Mouse (Mus musculus): ENCODE data around the gene Fam78b. TPM values are rescaled to one million over a fixed set of nuclear protein-coding genes. Genes with fewer than 3 reads are reported as not detected.

Fam78b gene
- polyA plus RNA-seq, 1 experiment, result 2.9 TPM

DNA sequence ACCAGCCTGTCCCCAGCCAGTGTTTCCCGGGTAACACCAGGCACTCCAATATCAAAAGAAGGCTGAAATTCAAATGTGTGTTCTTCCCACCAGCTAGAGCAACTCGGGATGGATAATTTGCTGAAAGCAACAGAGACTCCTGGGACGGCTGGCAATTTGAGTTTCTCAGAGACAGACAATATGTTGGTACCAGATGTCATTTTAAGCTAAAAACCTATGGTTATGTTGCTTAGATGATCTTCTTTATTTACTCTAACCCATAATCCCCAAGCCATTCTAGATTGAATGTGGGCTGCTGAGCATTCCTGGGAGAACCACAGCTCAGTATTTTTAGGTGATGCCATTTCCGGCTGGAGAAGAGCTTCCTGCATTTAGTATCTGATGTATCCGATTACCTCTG lies 56.3 kb downstream of the Fam78b start:
- no peak for TF ChIP-seq POLR2A (IDR thresholded peaks at IDR 0.05; ENCODE audit: borderline replicate concordance, extremely low read depth, low read depth, low read length)
- TF ChIP-seq CTCF (IDR thresholded peaks at IDR 0.05; ENCODE audit: insufficient read depth, low read length), result no peak
- 68% methylated on average over 5 of the region's 5 CpGs for WGBS
- Histone ChIP-seq H3K4me3 (replicated peaks; ENCODE audit: extremely low read depth, low read depth, low read length) (no peak overlapping the region), H3K4me1 (ENCODE audit: control insufficient read depth, insufficient read depth, low read length) (no peaks in the 10 kb centered on the region)
- DNase-seq, result no peak

DNA sequence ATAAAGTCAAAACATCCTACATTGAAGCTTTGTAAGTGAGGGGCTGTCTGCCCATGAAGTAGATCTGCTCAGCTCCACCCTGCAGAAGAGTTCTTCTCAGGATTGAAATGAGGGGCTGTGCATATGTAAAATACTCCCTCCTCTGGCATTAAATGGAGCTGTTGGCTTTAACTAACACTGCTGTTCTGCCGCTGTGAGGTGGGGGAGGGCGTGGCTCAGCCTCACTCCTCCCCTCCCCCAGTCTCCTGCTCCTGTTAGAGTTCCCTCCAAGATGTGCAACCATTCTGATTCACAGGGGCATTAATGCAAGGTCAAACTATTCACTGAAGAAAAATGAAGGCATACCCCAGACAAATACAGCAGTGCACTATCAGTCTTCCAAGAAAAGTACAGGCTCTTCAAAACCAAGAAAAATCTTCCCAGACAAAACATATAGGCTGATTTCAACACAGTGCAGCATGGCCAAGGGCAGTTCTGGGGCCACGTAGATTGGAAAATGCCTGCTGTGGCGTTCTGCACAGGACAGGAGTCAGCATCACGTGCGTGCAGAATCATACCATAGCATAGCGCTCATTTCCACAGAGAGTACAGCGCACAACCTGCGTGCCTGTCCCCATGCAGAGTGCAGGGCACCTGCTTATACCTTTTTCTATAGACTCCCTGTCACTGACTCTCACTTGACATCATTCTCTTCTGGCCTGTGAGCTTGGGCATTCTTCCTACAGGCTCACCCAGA lies 58.5 kb downstream of the Fam78b start:
- Histone ChIP-seq H3K4me1 (ENCODE audit: control insufficient read depth, insufficient read depth, low read length) (peaks cover 12% of the 10 kb centered on the region), H3K4me3 (replicated peaks; ENCODE audit: extremely low read depth, low read depth, low read length) (no peak overlapping the region)
- no peak for DNase-seq
- TF ChIP-seq CTCF (IDR thresholded peaks at IDR 0.05; ENCODE audit: insufficient read depth, low read length) (no peak), POLR2A (IDR thresholded peaks at IDR 0.05; ENCODE audit: borderline replicate concordance, extremely low read depth, low read depth, low read length) (no peak)
- 69% methylated on average over 9 of the region's 9 CpGs for WGBS

DNA sequence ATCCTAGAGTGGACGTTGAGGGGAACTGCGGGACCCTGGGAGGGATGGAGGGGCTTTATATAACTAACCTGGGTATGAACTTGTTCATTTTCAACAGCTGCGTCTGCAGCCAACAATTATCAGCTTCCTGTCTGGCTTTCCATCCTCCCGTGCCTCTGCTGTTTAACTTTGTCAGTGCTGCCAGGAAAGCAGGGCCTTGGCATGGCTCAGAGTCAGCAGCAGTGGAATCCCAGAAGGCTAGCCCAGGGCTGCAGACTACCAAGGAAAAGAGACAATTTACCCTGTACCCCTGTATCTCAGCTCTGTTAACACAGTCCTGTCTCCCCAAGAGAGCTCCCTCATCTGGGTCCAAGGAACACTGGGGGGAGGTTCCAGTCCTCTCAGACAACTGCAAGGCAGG lies 62.8 kb downstream of the Fam78b start:
- TF ChIP-seq POLR2A (IDR thresholded peaks at IDR 0.05; ENCODE audit: borderline replicate concordance, extremely low read depth, low read depth, low read length), result no peak
- TF ChIP-seq CTCF (IDR thresholded peaks at IDR 0.05; ENCODE audit: insufficient read depth, low read length), result no peak
- peak; percentile 10 for DNase-seq
- WGBS, result 31% methylated on average over 4 of the region's 4 CpGs

DNA sequence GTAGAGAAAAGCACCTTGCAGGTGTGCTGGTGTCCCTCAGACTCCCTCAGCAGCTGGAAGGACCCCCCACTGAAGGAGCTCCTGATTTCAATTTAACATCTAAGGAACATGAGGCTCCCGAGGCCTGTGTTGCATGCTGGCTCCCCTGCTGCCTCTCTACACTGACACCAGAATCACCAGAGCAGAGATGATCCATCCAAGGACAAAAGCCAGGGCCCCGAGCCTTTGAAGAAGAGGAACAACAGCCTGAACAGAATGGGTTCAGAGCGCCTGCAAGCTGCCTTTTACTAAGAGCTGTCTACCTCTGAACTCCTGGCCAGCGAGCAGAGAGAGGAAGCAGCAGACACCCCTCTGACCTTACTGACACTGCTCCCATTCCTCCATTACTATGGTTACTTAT lies 64.3 kb downstream of the Fam78b start:
- peaks cover 18% of the 10 kb centered on the region for H3K4me1 ChIP-seq (ENCODE audit: control insufficient read depth, insufficient read depth, low read length)
- no peak for DNase-seq
- 57% methylated on average over 4 of the region's 4 CpGs for WGBS
- no peak overlapping the region for H3K4me3 ChIP-seq (replicated peaks; ENCODE audit: extremely low read depth, low read depth, low read length)
- TF ChIP-seq POLR2A (IDR thresholded peaks at IDR 0.05; ENCODE audit: borderline replicate concordance, extremely low read depth, low read depth, low read length) (no peak), CTCF (IDR thresholded peaks at IDR 0.05; ENCODE audit: insufficient read depth, low read length) (no peak)

More for the DNA sequence above, 62.8 kb downstream of the Fam78b start:
- Histone ChIP-seq H3K4me1 (ENCODE audit: control insufficient read depth, insufficient read depth, low read length) (peaks cover 12% of the 10 kb centered on the region), H3K4me3 (replicated peaks; ENCODE audit: extremely low read depth, low read depth, low read length) (no peak overlapping the region)

DNA sequence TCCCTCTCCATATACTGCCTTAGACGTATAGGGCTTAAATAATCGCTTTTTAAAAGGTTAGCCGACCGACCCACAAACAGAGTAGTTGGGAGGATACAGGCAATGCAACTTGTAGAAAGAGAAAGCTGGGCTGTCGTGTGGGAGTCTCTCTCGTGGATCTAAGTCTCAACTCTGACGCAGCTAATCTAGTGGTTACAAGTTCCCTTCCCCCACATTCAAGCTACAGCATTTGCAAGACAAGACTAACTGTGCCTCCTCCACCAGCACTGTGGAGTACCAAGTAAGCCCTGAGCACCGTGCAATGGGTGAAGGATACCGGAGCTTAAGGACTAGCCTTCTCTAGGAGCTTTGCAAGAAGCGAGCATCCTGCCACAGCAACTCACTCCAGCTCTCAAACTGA lies 64.8 kb downstream of the Fam78b start:
- no peak for TF ChIP-seq CTCF (IDR thresholded peaks at IDR 0.05; ENCODE audit: insufficient read depth, low read length)
- TF ChIP-seq POLR2A (IDR thresholded peaks at IDR 0.05; ENCODE audit: borderline replicate concordance, extremely low read depth, low read depth, low read length), result no peak
- 81% methylated on average over 10 of the region's 10 CpGs for WGBS
- Histone ChIP-seq H3K4me1 (ENCODE audit: control insufficient read depth, insufficient read depth, low read length) (peaks cover 23% of the 10 kb centered on the region), H3K4me3 (replicated peaks; ENCODE audit: extremely low read depth, low read depth, low read length) (no peak overlapping the region)
- DNase-seq, result no peak

DNA sequence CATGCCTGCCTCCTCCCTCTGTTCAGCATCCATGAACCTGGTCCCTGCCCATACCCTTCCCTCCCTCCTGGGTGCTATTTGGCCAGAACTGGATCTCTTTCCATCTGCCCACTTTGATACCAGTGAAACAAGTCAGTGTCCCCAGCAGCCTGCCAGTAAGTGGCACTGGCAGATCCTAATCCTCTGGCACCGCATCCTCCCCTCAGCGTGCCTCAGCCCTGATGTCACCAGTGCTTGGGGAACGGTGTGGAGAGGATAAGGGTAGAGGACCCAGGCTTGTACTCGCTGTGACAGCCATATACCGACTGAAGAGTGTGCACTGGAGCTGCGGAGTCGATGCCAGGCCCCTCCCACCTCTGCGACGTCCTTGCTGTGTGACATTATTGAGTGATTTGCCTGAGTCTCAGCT lies 65.7 kb downstream of the Fam78b start:
- no peak for DNase-seq
- H3K4me3 ChIP-seq (replicated peaks; ENCODE audit: extremely low read depth, low read depth, low read length), result no peak overlapping the region
- 46% methylated on average over 9 of the region's 9 CpGs for WGBS

DNA sequence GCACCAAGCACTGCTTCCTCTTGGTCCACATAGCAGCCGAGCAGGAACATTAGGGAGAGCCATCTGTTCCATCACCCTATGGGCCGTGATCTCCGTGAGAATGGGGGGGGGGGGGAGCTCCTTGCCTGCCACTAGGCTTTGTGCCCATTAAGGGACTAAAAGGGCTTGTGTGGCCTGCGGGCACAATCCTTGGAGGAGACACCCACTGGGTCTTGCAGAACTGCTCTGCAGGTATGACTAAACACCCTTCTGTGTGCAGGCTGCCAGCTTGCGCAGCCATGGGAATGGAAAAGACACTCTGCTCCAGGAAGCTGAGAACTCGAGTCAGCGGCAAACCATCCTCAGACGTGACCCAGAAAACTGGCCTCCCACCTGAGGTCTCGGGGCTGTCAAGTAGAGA lies 68.5 kb downstream of the Fam78b start:
- H3K4me1 ChIP-seq (ENCODE audit: control insufficient read depth, insufficient read depth, low read length), result peaks cover 12% of the 10 kb centered on the region
- no peak for DNase-seq
- WGBS, result 64% methylated on average over 9 of the region's 9 CpGs
- TF ChIP-seq CTCF (IDR thresholded peaks at IDR 0.05; ENCODE audit: insufficient read depth, low read length) (no peak), POLR2A (IDR thresholded peaks at IDR 0.05; ENCODE audit: borderline replicate concordance, extremely low read depth, low read depth, low read length) (no peak)
- no peak overlapping the region for H3K4me3 ChIP-seq (replicated peaks; ENCODE audit: extremely low read depth, low read depth, low read length)

More for the DNA sequence above, 65.7 kb downstream of the Fam78b start:
- TF ChIP-seq CTCF (IDR thresholded peaks at IDR 0.05; ENCODE audit: insufficient read depth, low read length) (no peak), POLR2A (IDR thresholded peaks at IDR 0.05; ENCODE audit: borderline replicate concordance, extremely low read depth, low read depth, low read length) (no peak)
- peaks cover 24% of the 10 kb centered on the region for H3K4me1 ChIP-seq (ENCODE audit: control insufficient read depth, insufficient read depth, low read length)

DNA sequence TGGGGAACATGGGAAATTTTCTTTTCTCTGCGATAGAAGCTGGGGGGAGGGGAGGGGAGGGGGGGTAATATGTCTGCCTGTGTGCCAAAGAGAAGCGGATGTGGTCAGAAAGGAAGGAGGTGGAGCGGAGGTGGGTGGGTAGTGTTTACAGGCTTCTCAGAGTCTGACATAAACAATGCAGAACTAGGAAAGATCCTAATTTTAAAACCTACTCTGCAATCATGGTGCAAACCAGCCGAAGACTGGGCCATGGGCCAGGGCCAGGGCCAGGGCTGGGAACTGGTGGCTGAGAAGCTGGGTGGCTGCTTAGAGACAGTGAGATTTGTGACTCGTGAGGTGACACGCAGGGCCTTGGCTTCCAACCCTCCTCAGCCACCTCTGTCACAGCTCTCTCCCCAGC lies 69.1 kb downstream of the Fam78b start:
- H3K4me3 ChIP-seq (replicated peaks; ENCODE audit: extremely low read depth, low read depth, low read length), result peak overlapping the region; percentile 11
- H3K4me1 ChIP-seq (ENCODE audit: control insufficient read depth, insufficient read depth, low read length), result peaks cover 12% of the 10 kb centered on the region
- DNase-seq, result peak; percentile 36
- WGBS, result 27% methylated on average over 6 of the region's 6 CpGs
- no peak for TF ChIP-seq CTCF (IDR thresholded peaks at IDR 0.05; ENCODE audit: insufficient read depth, low read length)
- no peak for TF ChIP-seq POLR2A (IDR thresholded peaks at IDR 0.05; ENCODE audit: borderline replicate concordance, extremely low read depth, low read depth, low read length)

DNA sequence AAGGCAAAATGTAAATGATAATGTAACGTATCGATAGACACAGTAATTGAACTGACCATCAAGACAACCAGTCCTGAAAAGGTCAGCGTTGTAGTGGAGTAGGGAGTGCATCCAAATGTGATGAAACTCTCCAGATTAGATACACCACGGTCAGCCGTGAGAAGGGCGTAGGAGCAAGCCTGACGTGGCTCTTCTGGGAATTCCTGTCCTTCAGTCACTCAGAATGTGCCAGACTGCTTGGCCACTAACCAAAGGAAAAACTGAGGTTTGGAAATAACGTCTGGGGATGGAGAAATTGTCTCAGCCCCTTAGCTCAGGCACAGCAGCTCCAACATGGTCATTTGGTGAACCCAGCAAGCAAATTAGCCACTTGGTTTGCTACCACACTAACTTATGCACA lies 74.5 kb downstream of the Fam78b start:
- Histone ChIP-seq H3K4me3 (replicated peaks; ENCODE audit: extremely low read depth, low read depth, low read length) (no peak overlapping the region), H3K4me1 (ENCODE audit: control insufficient read depth, insufficient read depth, low read length) (peaks cover 3% of the 10 kb centered on the region)
- TF ChIP-seq POLR2A (IDR thresholded peaks at IDR 0.05; ENCODE audit: borderline replicate concordance, extremely low read depth, low read depth, low read length) (no peak), CTCF (IDR thresholded peaks at IDR 0.05; ENCODE audit: insufficient read depth, low read length) (no peak)
- WGBS, result 70% methylated on average over 8 of the region's 8 CpGs
- DNase-seq, result no peak

DNA sequence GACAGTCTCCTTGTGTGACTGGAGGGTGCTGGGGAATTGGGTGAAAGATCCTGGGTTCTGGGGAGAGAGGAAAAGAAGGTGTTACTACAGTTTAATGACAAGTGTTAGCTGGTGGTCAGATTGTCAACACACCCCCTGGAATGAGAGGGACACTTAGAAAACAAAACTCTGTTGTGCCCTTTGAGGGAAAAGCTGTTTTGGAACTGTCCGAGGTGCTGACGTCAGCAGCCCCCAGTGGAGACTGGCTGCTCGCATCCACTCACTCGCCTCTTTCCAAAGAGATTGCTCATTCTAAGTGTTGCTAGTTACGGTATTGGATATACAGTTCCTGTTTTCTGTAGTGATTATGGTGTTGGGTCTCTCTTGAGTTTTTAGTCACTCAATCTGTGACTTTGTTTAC lies 78.3 kb downstream of the Fam78b start:
- Histone ChIP-seq H3K4me3 (replicated peaks; ENCODE audit: extremely low read depth, low read depth, low read length) (no peak overlapping the region), H3K4me1 (ENCODE audit: control insufficient read depth, insufficient read depth, low read length) (no peaks in the 10 kb centered on the region)
- no peak for TF ChIP-seq POLR2A (IDR thresholded peaks at IDR 0.05; ENCODE audit: borderline replicate concordance, extremely low read depth, low read depth, low read length)
- TF ChIP-seq CTCF (IDR thresholded peaks at IDR 0.05; ENCODE audit: insufficient read depth, low read length), result no peak
- DNase-seq, result no peak
- 39% methylated on average over 5 of the region's 5 CpGs for WGBS

All from lung, adult 2 months (tissue).